Mouse (Mus musculus) lung, embryonic 14.5 days (tissue): ENCODE data around the gene Klf7. TPM values are rescaled to one million over a fixed set of nuclear protein-coding genes. Genes with fewer than 3 reads are reported as not detected.

Experiments
- ATAC-seq: fragments of 200-750 bp; cut with Nextera tagmentation; 2 replicates; pipeline ENCODE4 v1.8.0; 2017; ENCODE audit warnings: mild to moderate bottlenecking, moderate TSS enrichment, moderate library complexity; ENCODE audit not compliant: insufficient read depth
- DNase-seq: peaks from one replicate; pipeline ENCODE4 v3.0.0-alpha.2; 2015
- H3K27ac ChIP-seq: fragments of 300-500 bp; sonication (generic); 2 replicates; pipeline ENCODE4 v1.5.1; 2014; ENCODE audit warnings: low read depth, mild to moderate bottlenecking, moderate library complexity
- H3K27me3 ChIP-seq: fragments of 300-500 bp; sonication (generic); 2 replicates; pipeline ENCODE4 v1.6.1; 2014; ENCODE audit warnings: low read length, control low read depth; ENCODE audit not compliant: insufficient read depth
- H3K36me3 ChIP-seq: fragments of 300-500 bp; sonication (generic); 2 replicates; pipeline ENCODE4 v1.6.1; 2014; ENCODE audit warnings: control low read depth; ENCODE audit not compliant: insufficient read depth
- H3K4me1 ChIP-seq: fragments of 300-500 bp; sonication (generic); 2 replicates; pipeline ENCODE4 v1.6.1; 2014; ENCODE audit warnings: antibody characterized with exemption, control low read depth; ENCODE audit not compliant: insufficient read depth
- H3K4me2 ChIP-seq: fragments of 300-500 bp; sonication (generic); 2 replicates; pipeline ENCODE4 v1.6.1; 2014; ENCODE audit warnings: mild to moderate bottlenecking
- H3K4me3 ChIP-seq: fragments of 300-500 bp; sonication (generic); 2 replicates; pipeline ENCODE4 v1.5.1; 2014; ENCODE audit warnings: low read depth, low read length
- H3K9ac ChIP-seq: fragments of 300-500 bp; sonication (generic); 2 replicates; pipeline ENCODE4 v1.6.1; 2014
- H3K9me3 ChIP-seq: fragments of 300-500 bp; sonication (generic); 2 replicates; pipeline ENCODE4 v1.6.1; 2016; ENCODE audit warnings: low read depth, low read length, control low read depth
- CTCF ChIP-seq: IDR thresholded peaks from 2 replicates; pipeline ENCODE4 v1.5.1; 2016; ENCODE audit warnings: antibody characterized with exemption, low read depth
- WGBS: fragments of 180-500 bp; shearing (Covaris S2); extraction: QIAGEN DNeasy Blood & Tissue Kit; methylation state at CpG from one replicate; pipeline ENCODE4 v1.1.7; 2014; 5-methylcytosine and 5-hydroxymethylcytosine counted together
- polyA plus RNA-seq: library from polyadenylated mRNA; unstranded; fragments of >200 nt; fragmentation: Nextera tagmentation; extraction: Ambion mirVana; gene quantifications from 2 replicates; pipeline ENCODE4 v1.2.1, GENCODE M21; 2014

Klf7 gene
- polyA plus RNA-seq, 1 experiment from 2014 or later: 17.7 TPM

GRCm38 (mm10) chr1:64003525-64004291, 118.4 kb downstream of the Klf7 start:
- no peak for TF ChIP-seq CTCF
- no peak for DNase-seq
- Histone ChIP-seq H3K27ac (no peak overlapping the region), H3K4me1 (no peaks in the 10 kb centered on the region), H3K9ac (no peak overlapping the region), H3K4me3 (no peak overlapping the region), H3K36me3 (no peaks in the 10 kb centered on the region), H3K4me2 (no peak overlapping the region), H3K9me3 (no peaks in the 10 kb centered on the region), H3K27me3 (no peaks in the 10 kb centered on the region)
- no peak for ATAC-seq
- WGBS: 39% methylated on average over 9 of the region's 9 CpGs

DNA sequence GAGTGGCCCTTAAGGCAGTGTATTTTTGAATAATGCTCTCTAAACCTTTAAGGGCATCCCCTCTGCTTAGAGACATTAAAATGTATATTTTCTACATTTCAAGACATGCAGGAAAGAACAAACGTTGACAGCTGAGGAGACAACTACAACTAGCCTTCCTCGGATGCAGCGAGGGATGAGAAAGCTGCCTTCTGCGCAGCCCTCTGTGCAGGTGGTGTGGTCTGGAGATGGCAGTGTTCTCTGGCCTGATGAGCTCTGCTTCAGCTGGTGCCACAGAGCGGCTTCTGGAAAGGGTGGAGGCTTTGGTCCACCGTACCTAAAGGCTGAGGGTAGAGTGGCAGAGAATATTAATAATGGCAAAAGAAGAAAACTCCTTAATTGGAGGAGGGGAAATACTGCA, 120.0 kb downstream of the Klf7 start:
- 88% methylated on average over 6 of the region's 6 CpGs for WGBS
- Histone ChIP-seq H3K9me3 (no peaks in the 10 kb centered on the region), H3K4me2 (no peak overlapping the region), H3K27ac (no peak overlapping the region), H3K4me3 (no peak overlapping the region), H3K9ac (no peak overlapping the region), H3K4me1 (no peaks in the 10 kb centered on the region), H3K36me3 (no peaks in the 10 kb centered on the region), H3K27me3 (no peaks in the 10 kb centered on the region)
- no peak for DNase-seq
- no peak for ATAC-seq
- no peak for TF ChIP-seq CTCF

DNA sequence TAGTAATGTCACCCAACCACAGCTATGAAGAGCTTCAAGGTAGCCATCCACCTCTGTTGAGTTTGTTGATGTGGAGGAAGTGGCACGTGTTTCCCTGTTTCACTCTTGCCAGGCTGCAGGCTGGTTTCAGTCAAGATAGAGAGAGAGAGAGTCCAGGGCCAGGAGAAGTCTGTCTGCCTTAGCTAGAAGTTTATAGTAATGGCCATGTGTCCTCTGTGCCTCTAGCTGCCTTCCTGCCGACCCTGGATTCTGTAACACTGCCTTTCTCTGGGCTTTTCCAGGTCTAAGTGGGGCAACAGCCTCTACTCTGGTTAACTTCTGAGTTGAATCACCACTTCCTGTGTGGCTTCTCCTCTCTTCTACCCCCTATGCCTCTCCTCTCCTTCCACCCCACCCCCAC, 121.5 kb downstream of the Klf7 start:
- H3K4me1 ChIP-seq: no peaks in the 10 kb centered on the region
- H3K36me3 ChIP-seq: no peaks in the 10 kb centered on the region
- H3K27ac ChIP-seq: no peak overlapping the region
- no peak for ATAC-seq
- H3K4me2 ChIP-seq: no peak overlapping the region
- no peaks in the 10 kb centered on the region for H3K9me3 ChIP-seq
- no peak overlapping the region for H3K4me3 ChIP-seq
- 78% methylated on average over 2 of the region's 2 CpGs for WGBS
- DNase-seq: no peak
- no peaks in the 10 kb centered on the region for H3K27me3 ChIP-seq
- no peak for TF ChIP-seq CTCF
- H3K9ac ChIP-seq: no peak overlapping the region

- TF ChIP-seq CTCF: no peak
- ATAC-seq: no peak
- DNase-seq: peak; percentile 47
- no peaks in the 10 kb centered on the region for H3K36me3 ChIP-seq
- no peak overlapping the region for H3K4me3 ChIP-seq
- H3K4me1 ChIP-seq: peaks cover 6% of the 10 kb centered on the region; the same call in 1 of the 2 replicates
- H3K27ac ChIP-seq: no peak overlapping the region
- H3K27me3 ChIP-seq: no peaks in the 10 kb centered on the region
- no peak overlapping the region for H3K4me2 ChIP-seq
- H3K9me3 ChIP-seq: no peaks in the 10 kb centered on the region
- WGBS: 67% methylated on average over 8 of the region's 8 CpGs
- H3K9ac ChIP-seq: no peak overlapping the region
These were observed 122.6 kb downstream of the Klf7 start for GRCm38 (mm10) chr1:63999481-63999880.

DNA sequence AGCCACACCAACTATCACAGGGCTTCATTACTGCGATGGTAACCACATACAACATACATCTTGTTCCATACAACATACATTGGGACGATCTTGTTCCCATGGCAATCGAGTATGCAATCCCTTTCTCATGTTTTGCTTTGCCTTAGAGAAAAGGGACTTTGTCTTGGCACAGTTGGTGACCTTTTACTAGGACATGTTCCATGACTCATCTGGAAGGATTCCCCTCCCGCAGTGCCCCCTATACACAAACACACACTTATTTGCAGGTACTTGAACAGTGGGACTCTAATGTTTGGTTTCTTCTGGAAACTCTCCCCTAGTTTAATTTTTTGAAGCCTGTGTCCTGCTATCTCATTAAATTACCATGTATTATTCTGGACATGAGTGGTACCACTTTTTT, 123.2 kb downstream of the Klf7 start:
- DNase-seq (no peak), ATAC-seq (no peak)
- Histone ChIP-seq H3K36me3 (no peaks in the 10 kb centered on the region), H3K9ac (no peak overlapping the region), H3K9me3 (no peaks in the 10 kb centered on the region), H3K27me3 (no peaks in the 10 kb centered on the region), H3K27ac (no peak overlapping the region), H3K4me3 (no peak overlapping the region), H3K4me1 (peaks cover 9% of the 10 kb centered on the region; the same call in 1 of the 2 replicates), H3K4me2 (no peak overlapping the region)
- TF ChIP-seq CTCF: no peak
- WGBS: 79% methylated on average over 4 of the region's 4 CpGs

GRCm38 (mm10) chr1:63998139-63998538, 123.9 kb downstream of the Klf7 start:
- 63% methylated on average over 2 of the region's 2 CpGs for WGBS
- no peak overlapping the region for H3K27ac ChIP-seq
- H3K27me3 ChIP-seq: no peaks in the 10 kb centered on the region
- H3K4me1 ChIP-seq: peaks cover 9% of the 10 kb centered on the region; the same call in 1 of the 2 replicates
- no peaks in the 10 kb centered on the region for H3K36me3 ChIP-seq
- H3K9ac ChIP-seq: no peak overlapping the region
- no peak overlapping the region for H3K4me2 ChIP-seq
- ATAC-seq (no peak), DNase-seq (no peak)
- 0 out of 2 replicates have a peak, but pooled peaks have one; percentile 6 for TF ChIP-seq CTCF
- no peak overlapping the region for H3K4me3 ChIP-seq
- no peaks in the 10 kb centered on the region for H3K9me3 ChIP-seq

DNA sequence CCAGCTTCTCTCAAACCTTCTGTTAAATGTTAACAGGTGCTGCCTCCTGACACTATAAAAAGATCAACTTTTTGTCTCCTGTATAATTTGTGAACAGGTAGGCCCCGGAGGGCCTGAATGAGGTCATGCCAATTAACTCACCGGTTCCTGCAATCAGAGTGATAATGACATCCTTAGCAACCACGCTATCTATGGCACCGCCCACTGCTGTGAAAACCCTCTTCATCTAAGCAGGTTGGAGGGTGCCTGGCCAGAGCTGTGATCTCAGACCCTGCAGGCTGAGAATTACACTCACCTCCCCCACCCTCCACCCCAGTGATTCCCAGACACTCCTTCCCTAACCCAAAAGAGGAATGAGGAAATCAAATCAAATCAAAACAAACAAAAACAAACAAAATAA, 126.3 kb downstream of the Klf7 start:
- Histone ChIP-seq H3K4me2 (no peak overlapping the region), H3K27ac (no peak overlapping the region), H3K4me1 (peaks cover 9% of the 10 kb centered on the region; the same call in 1 of the 2 replicates), H3K9me3 (no peaks in the 10 kb centered on the region), H3K27me3 (no peaks in the 10 kb centered on the region), H3K9ac (no peak overlapping the region), H3K36me3 (no peaks in the 10 kb centered on the region), H3K4me3 (no peak overlapping the region)
- TF ChIP-seq CTCF: no peak
- 21% methylated on average over 4 of the region's 4 CpGs for WGBS
- ATAC-seq: no peak
- DNase-seq: no peak
